Mouse (Mus musculus) hindbrain, embryonic 11.5 days (tissue): Measurements from ENCODE around the gene Smurf2. TPM values are rescaled to one million over a fixed set of nuclear protein-coding genes. Genes with fewer than 3 reads are reported as not detected.

Experiments
- ATAC-seq: fragments of 200-750 bp; cut with Nextera tagmentation; 2 replicates; pipeline ENCODE4 v1.8.0; 2017; ENCODE audit warnings: mild to moderate bottlenecking, moderate TSS enrichment, moderate library complexity; ENCODE audit not compliant: low FRiP score
- DNase-seq: peaks from one replicate; pipeline ENCODE4 v3.0.0-alpha.2; 2015; ENCODE audit warnings: low spot score
- H3K27ac ChIP-seq: fragments of 300-500 bp; sonication (generic); 2 replicates; pipeline ENCODE4 v1.5.1; 2014; ENCODE audit warnings: mild to moderate bottlenecking, low read depth, low read length
- H3K27me3 ChIP-seq: fragments of 300-500 bp; sonication (generic); 2 replicates; pipeline ENCODE4 v1.6.1; 2014; ENCODE audit warnings: mild to moderate bottlenecking, low read length, moderate library complexity, mixed read lengths; ENCODE audit not compliant: control insufficient read depth, insufficient read depth
- H3K36me3 ChIP-seq: fragments of 300-500 bp; sonication (generic); 2 replicates; pipeline ENCODE4 v1.6.1; 2014; ENCODE audit warnings: mild to moderate bottlenecking, low read length, moderate library complexity, mixed read lengths; ENCODE audit not compliant: control insufficient read depth, insufficient read depth
- H3K4me1 ChIP-seq: fragments of 300-500 bp; sonication (generic); replicated peaks from 2 replicates; pipeline ENCODE4 v1.6.1; 2014; ENCODE audit warnings: low read length, mixed read lengths; ENCODE audit not compliant: control insufficient read depth, insufficient read depth
- H3K4me2 ChIP-seq: fragments of 300-500 bp; sonication (generic); replicated peaks from 2 replicates; pipeline ENCODE4 v1.6.1; 2014; ENCODE audit warnings: mild to moderate bottlenecking, low read depth, low read length
- H3K4me3 ChIP-seq: fragments of 300-500 bp; sonication (generic); 2 replicates; pipeline ENCODE4 v1.5.1; 2014; ENCODE audit warnings: low read depth, low read length
- H3K9ac ChIP-seq: fragments of 300-500 bp; sonication (generic); 2 replicates; pipeline ENCODE4 v1.6.1; 2014; ENCODE audit warnings: low read depth, low read length
- H3K9me3 ChIP-seq: fragments of 300-500 bp; sonication (generic); 2 replicates; pipeline ENCODE4 v1.6.1; 2016; ENCODE audit warnings: low read length; ENCODE audit not compliant: control insufficient read depth
- WGBS: fragments of 180-500 bp; shearing (Covaris S2); extraction: QIAGEN DNeasy Blood & Tissue Kit; methylation state at CpG from one replicate; pipeline ENCODE4 v1.1.7; 2014; 5-methylcytosine and 5-hydroxymethylcytosine counted together
- polyA plus RNA-seq: library from polyadenylated mRNA; unstranded; fragments of >200 nt; fragmentation: Nextera tagmentation; extraction: Ambion mirVana; gene quantifications from 2 replicates; pipeline ENCODE4 v1.2.1, GENCODE M21; 2014

Gene Smurf2
- polyA plus RNA-seq, 1 experiment from 2014 or later, result 25.0 TPM

DNA sequence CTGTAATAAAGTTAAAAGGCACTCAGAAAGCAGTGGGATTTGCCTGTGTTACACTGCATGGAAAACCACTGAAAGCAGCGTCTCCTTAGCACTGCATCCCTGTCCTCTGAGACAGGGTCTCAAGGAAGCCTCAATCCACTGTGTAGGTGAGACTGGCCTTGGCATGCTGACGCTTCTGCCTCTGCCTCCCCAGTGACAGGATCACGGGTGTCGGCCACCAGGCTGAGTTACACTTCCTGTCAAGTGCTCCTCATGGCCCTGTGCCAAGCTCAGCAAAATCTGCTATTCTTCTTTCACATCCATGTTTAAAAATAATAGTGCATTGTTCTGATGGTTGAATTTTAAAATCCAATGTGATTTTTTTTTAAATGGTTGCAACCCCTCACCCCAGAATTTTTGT lies 99.5 kb downstream of the Smurf2 start:
- DNase-seq (no peak), ATAC-seq (no peak)
- H3K4me3 ChIP-seq, result no peak overlapping the region
- H3K27ac ChIP-seq, result no peak overlapping the region
- no peaks in the 10 kb centered on the region for H3K27me3 ChIP-seq
- no peak overlapping the region for H3K9ac ChIP-seq
- H3K4me2 ChIP-seq, result no peak overlapping the region
- WGBS, result 82% methylated on average over 4 of the region's 4 CpGs
- H3K36me3 ChIP-seq, result peaks cover 13% of the 10 kb centered on the region; the same call in 1 of the 2 replicates
- H3K9me3 ChIP-seq, result no peaks in the 10 kb centered on the region
- no peaks in the 10 kb centered on the region for H3K4me1 ChIP-seq

- no peak overlapping the region for H3K9ac ChIP-seq
- WGBS, result 88% methylated on average over 6 of the region's 6 CpGs
- ATAC-seq, result no peak
- no peak overlapping the region for H3K4me2 ChIP-seq
- no peak for DNase-seq
- H3K27me3 ChIP-seq, result no peaks in the 10 kb centered on the region
- no peaks in the 10 kb centered on the region for H3K9me3 ChIP-seq
- H3K36me3 ChIP-seq, result peaks cover 13% of the 10 kb centered on the region; the same call in 1 of the 2 replicates
- no peak overlapping the region for H3K27ac ChIP-seq
- no peaks in the 10 kb centered on the region for H3K4me1 ChIP-seq
- no peak overlapping the region for H3K4me3 ChIP-seq
These were observed 100.3 kb downstream of the Smurf2 start for GRCm38 (mm10) chr11:106820252-106820651.

- no peaks in the 10 kb centered on the region for H3K4me1 ChIP-seq
- H3K4me2 ChIP-seq, result no peak overlapping the region
- no peaks in the 10 kb centered on the region for H3K9me3 ChIP-seq
- 93% methylated on average over 9 of the region's 9 CpGs for WGBS
- H3K27me3 ChIP-seq, result no peaks in the 10 kb centered on the region
- no peak overlapping the region for H3K27ac ChIP-seq
- ATAC-seq (no peak), DNase-seq (no peak)
- no peak overlapping the region for H3K9ac ChIP-seq
- H3K36me3 ChIP-seq, result peaks cover 15% of the 10 kb centered on the region
- no peak overlapping the region for H3K4me3 ChIP-seq
These were observed 100.9 kb downstream of the Smurf2 start for GRCm38 (mm10) chr11:106819595-106819994.

DNA sequence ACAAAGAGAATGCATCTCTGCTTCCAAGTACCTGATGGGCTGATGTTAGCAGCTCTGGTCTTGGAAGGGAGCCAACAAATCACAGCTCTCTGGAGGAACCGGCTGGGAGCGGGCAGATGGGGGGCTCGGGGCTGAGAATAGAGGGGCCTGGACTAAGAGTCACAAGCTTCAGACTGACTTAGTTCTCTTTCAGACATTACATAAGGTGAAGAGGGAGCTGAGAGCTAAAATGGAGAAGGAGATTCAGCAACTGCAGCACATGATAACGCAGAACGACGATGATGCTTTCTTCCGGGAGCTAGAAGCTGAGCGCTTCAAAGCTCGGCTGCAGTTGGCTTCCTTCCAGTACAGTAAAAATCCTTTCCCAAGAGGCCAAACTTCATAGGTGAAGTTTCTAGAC lies 102.2 kb downstream of the Smurf2 start:
- no peaks in the 10 kb centered on the region for H3K27me3 ChIP-seq
- H3K27ac ChIP-seq, result no peak overlapping the region
- H3K4me2 ChIP-seq, result no peak overlapping the region
- H3K4me3 ChIP-seq, result no peak overlapping the region
- DNase-seq, result no peak
- H3K9ac ChIP-seq, result no peak overlapping the region
- no peak for ATAC-seq
- WGBS, result 89% methylated on average over 9 of the region's 9 CpGs
- peaks cover 9% of the 10 kb centered on the region for H3K36me3 ChIP-seq
- H3K4me1 ChIP-seq, result no peaks in the 10 kb centered on the region
- H3K9me3 ChIP-seq, result no peaks in the 10 kb centered on the region

GRCm38 (mm10) chr11:106817808-106818207 lies 102.7 kb downstream of the Smurf2 start:
- WGBS, result 95% methylated on average over 6 of the region's 6 CpGs

GRCm38 (mm10) chr11:106817156-106817555 lies 103.4 kb downstream of the Smurf2 start:
- 90% methylated on average over 3 of the region's 3 CpGs for WGBS
- ATAC-seq (no peak), DNase-seq (no peak)
- no peak overlapping the region for H3K4me3 ChIP-seq
- H3K9me3 ChIP-seq, result no peaks in the 10 kb centered on the region
- H3K27me3 ChIP-seq, result no peaks in the 10 kb centered on the region
- no peak overlapping the region for H3K27ac ChIP-seq
- no peaks in the 10 kb centered on the region for H3K4me1 ChIP-seq
- no peak overlapping the region for H3K9ac ChIP-seq
- H3K36me3 ChIP-seq, result peaks cover 9% of the 10 kb centered on the region
- H3K4me2 ChIP-seq, result no peak overlapping the region

More at GRCm38 (mm10) chr11:106817808-106818207, 102.7 kb downstream of the Smurf2 start:
- H3K4me3 ChIP-seq, result no peak overlapping the region
- no peak for ATAC-seq
- H3K4me2 ChIP-seq, result no peak overlapping the region
- H3K4me1 ChIP-seq, result no peaks in the 10 kb centered on the region
- H3K36me3 ChIP-seq, result peaks cover 9% of the 10 kb centered on the region
- no peak overlapping the region for H3K27ac ChIP-seq
- no peak for DNase-seq
- H3K9ac ChIP-seq, result no peak overlapping the region
- no peaks in the 10 kb centered on the region for H3K27me3 ChIP-seq
- no peaks in the 10 kb centered on the region for H3K9me3 ChIP-seq

GRCm38 (mm10) chr11:106816316-106816715 lies 104.2 kb downstream of the Smurf2 start:
- Histone ChIP-seq H3K4me1 (no peaks in the 10 kb centered on the region), H3K27ac (no peak overlapping the region), H3K27me3 (no peaks in the 10 kb centered on the region), H3K4me2 (no peak overlapping the region), H3K9ac (no peak overlapping the region), H3K36me3 (peaks cover 9% of the 10 kb centered on the region), H3K4me3 (no peak overlapping the region), H3K9me3 (no peaks in the 10 kb centered on the region)
- 80% methylated on average over 7 of the region's 7 CpGs for WGBS
- DNase-seq, result no peak
- no peak for ATAC-seq

- Histone ChIP-seq H3K9me3 (no peaks in the 10 kb centered on the region), H3K9ac (no peak overlapping the region), H3K4me2 (no peak overlapping the region), H3K4me3 (no peak overlapping the region), H3K27ac (no peak overlapping the region), H3K4me1 (no peaks in the 10 kb centered on the region), H3K36me3 (peaks cover 9% of the 10 kb centered on the region), H3K27me3 (no peaks in the 10 kb centered on the region)
- 89% methylated on average over 2 of the region's 2 CpGs for WGBS
- no peak for DNase-seq
- ATAC-seq, result no peak
These were observed 104.8 kb downstream of the Smurf2 start for GRCm38 (mm10) chr11:106815761-106816160.

- Histone ChIP-seq H3K4me3 (no peak overlapping the region), H3K36me3 (peaks cover 9% of the 10 kb centered on the region), H3K9ac (no peak overlapping the region), H3K27me3 (no peaks in the 10 kb centered on the region), H3K4me2 (no peak overlapping the region), H3K9me3 (no peaks in the 10 kb centered on the region), H3K27ac (no peak overlapping the region), H3K4me1 (no peaks in the 10 kb centered on the region)
- no peak for DNase-seq
- ATAC-seq, result no peak
- 94% methylated on average over 2 of the region's 2 CpGs for WGBS
These were observed 105.2 kb downstream of the Smurf2 start for GRCm38 (mm10) chr11:106815331-106815730.
